Mouse (Mus musculus) brown adipose tissue, adult 24 weeks (tissue): ENCODE data around the gene Fgfr1op2. TPM values are rescaled to one million over a fixed set of nuclear protein-coding genes. Genes with fewer than 3 reads are reported as not detected.
"Not testable (repeated sequence)": the region's sequence is repeated elsewhere in the genome, so short reads cannot be mapped to it uniquely, and the experiment has no call there.

ENCODE experiments used
- H3K27ac ChIP-seq: fragments of 200-500 bp; replicated peaks from 2 replicates; pipeline ENCODE4 v1.5.1; 2012; ENCODE audit warnings: low read depth, mild to moderate bottlenecking, low read length
- H3K4me1 ChIP-seq: fragments of 200-500 bp; 2 replicates; pipeline ENCODE4 v1.6.1; 2012; ENCODE audit warnings: low read length, mixed read lengths; ENCODE audit not compliant: control insufficient read depth, insufficient read depth, insufficient read length
- H3K4me3 ChIP-seq: fragments of 200-500 bp; 2 replicates; pipeline ENCODE4 v1.5.1; 2012; ENCODE audit warnings: low read depth, mild to moderate bottlenecking, low read length, moderate library complexity; ENCODE audit not compliant: insufficient read depth
- polyA plus RNA-seq: library from polyadenylated mRNA; stranded (reverse); fragments of >200 nt; gene quantifications from 2 replicates; pipeline ENCODE4 v1.2.4, GENCODE M21; 2012; ENCODE audit not compliant: missing spikeins, insufficient read depth, insufficient read length

Gene Fgfr1op2
- 94.6 and 135 TPM in 2 replicates for polyA plus RNA-seq

GRCm38 (mm10) chr6:146576903-146577302, at the start of gene Fgfr1op2:
TSS of gene Fgfr1op2 (plus strand) at chr6:146577203.
- no peaks in the 10 kb centered on the region for H3K4me1 ChIP-seq

GRCm38 (mm10) chr6:146527537-146527936, 49.5 kb upstream of the Fgfr1op2 start:
- Histone ChIP-seq H3K27ac (no peak overlapping the region), H3K4me3 (no peak overlapping the region), H3K4me1 (peaks cover 9% of the 10 kb centered on the region)

More at GRCm38 (mm10) chr6:146576903-146577302, at the start of gene Fgfr1op2:
- peak within 1 kb of the TSS; percentile 87 for H3K4me3 ChIP-seq
- H3K27ac ChIP-seq = peak within 1 kb of the TSS; percentile 96

- no peak overlapping the region for H3K4me3 ChIP-seq
- H3K4me1 ChIP-seq = peaks cover 9% of the 10 kb centered on the region
- H3K27ac ChIP-seq = peak overlapping the region; percentile 18; the same call in 1 of the 2 replicates
Observed at GRCm38 (mm10) chr6:146530363-146530762, 46.6 kb upstream of the Fgfr1op2 start.

GRCm38 (mm10) chr6:146530769-146531168, 46.2 kb upstream of the Fgfr1op2 start:
- peak overlapping the region; percentile 59; the same call in 1 of the 2 replicates for H3K27ac ChIP-seq

GRCm38 (mm10) chr6:146533146-146533545, 43.9 kb upstream of the Fgfr1op2 start:
- no peak overlapping the region for H3K27ac ChIP-seq

More at GRCm38 (mm10) chr6:146530769-146531168, 46.2 kb upstream of the Fgfr1op2 start:
- Histone ChIP-seq H3K4me1 (peaks cover 9% of the 10 kb centered on the region), H3K4me3 (no peak overlapping the region)

GRCm38 (mm10) chr6:146535501-146535900, 41.5 kb upstream of the Fgfr1op2 start:
- Histone ChIP-seq H3K27ac (no peak overlapping the region), H3K4me1 (peaks cover 3% of the 10 kb centered on the region; the same call in 1 of the 2 replicates), H3K4me3 (no peak overlapping the region)

More at GRCm38 (mm10) chr6:146533146-146533545, 43.9 kb upstream of the Fgfr1op2 start:
- H3K4me1 ChIP-seq = peaks cover 9% of the 10 kb centered on the region
- no peak overlapping the region for H3K4me3 ChIP-seq

GRCm38 (mm10) chr6:146537111-146537510, 39.9 kb upstream of the Fgfr1op2 start:
- Histone ChIP-seq H3K27ac (no peak overlapping the region), H3K4me3 (no peak overlapping the region), H3K4me1 (no peaks in the 10 kb centered on the region)

GRCm38 (mm10) chr6:146538071-146538470, 38.9 kb upstream of the Fgfr1op2 start:
- H3K4me1 ChIP-seq = no peaks in the 10 kb centered on the region
- H3K27ac ChIP-seq = no peak overlapping the region
- no peak overlapping the region for H3K4me3 ChIP-seq

GRCm38 (mm10) chr6:146538661-146539060, 38.3 kb upstream of the Fgfr1op2 start:
- Histone ChIP-seq H3K4me1 (no peaks in the 10 kb centered on the region), H3K4me3 (no peak overlapping the region), H3K27ac (no peak overlapping the region)

GRCm38 (mm10) chr6:146540386-146540785, 36.6 kb upstream of the Fgfr1op2 start:
- H3K27ac ChIP-seq = no peak overlapping the region
- no peak overlapping the region for H3K4me3 ChIP-seq
- 0 out of 2 replicates have a peak, but pooled peaks cover 2% of the 10 kb centered on the region for H3K4me1 ChIP-seq

GRCm38 (mm10) chr6:146544622-146545021, 32.4 kb upstream of the Fgfr1op2 start:
- Histone ChIP-seq H3K4me1 (0 out of 2 replicates have a peak, but pooled peaks cover 4% of the 10 kb centered on the region), H3K27ac (no peak overlapping the region), H3K4me3 (no peak overlapping the region)

- Histone ChIP-seq H3K4me1 (0 out of 2 replicates have a peak, but pooled peaks cover 4% of the 10 kb centered on the region), H3K27ac (no peak overlapping the region), H3K4me3 (no peak overlapping the region)
Observed at GRCm38 (mm10) chr6:146545289-146545865, 31.6 kb upstream of the Fgfr1op2 start.

- 0 out of 2 replicates have a peak, but pooled peaks cover 2% of the 10 kb centered on the region for H3K4me1 ChIP-seq
- no peak overlapping the region for H3K4me3 ChIP-seq
- H3K27ac ChIP-seq = no peak overlapping the region
Observed at GRCm38 (mm10) chr6:146550421-146550820, 26.6 kb upstream of the Fgfr1op2 start.

- Histone ChIP-seq H3K27ac (no peak overlapping the region), H3K4me3 (no peak overlapping the region), H3K4me1 (no peaks in the 10 kb centered on the region)
Observed at GRCm38 (mm10) chr6:146551326-146551725, 25.7 kb upstream of the Fgfr1op2 start.

- not testable (repeated sequence) for H3K27ac ChIP-seq, H3K4me3 ChIP-seq, H3K4me1 ChIP-seq
Observed at GRCm38 (mm10) chr6:146562461-146562860, 14.5 kb upstream of the Fgfr1op2 start.

GRCm38 (mm10) chr6:146572073-146572472, 4.9 kb upstream of the Fgfr1op2 start:
- Histone ChIP-seq H3K4me1 (no peaks in the 10 kb centered on the region), H3K4me3 (no peak overlapping the region)

More at GRCm38 (mm10) chr6:146572073-146572472, 4.9 kb upstream of the Fgfr1op2 start:
- H3K27ac ChIP-seq = no peak overlapping the region
